Mouse (Mus musculus): ENCODE measurements around the gene Syt2. TPM values are rescaled to one million over a fixed set of nuclear protein-coding genes. Genes with fewer than 3 reads are reported as not detected.

The Syt2 gene
- total RNA-seq, 2 experiments from 2014 or later, result 0.04 to 0.29 TPM

DNA sequence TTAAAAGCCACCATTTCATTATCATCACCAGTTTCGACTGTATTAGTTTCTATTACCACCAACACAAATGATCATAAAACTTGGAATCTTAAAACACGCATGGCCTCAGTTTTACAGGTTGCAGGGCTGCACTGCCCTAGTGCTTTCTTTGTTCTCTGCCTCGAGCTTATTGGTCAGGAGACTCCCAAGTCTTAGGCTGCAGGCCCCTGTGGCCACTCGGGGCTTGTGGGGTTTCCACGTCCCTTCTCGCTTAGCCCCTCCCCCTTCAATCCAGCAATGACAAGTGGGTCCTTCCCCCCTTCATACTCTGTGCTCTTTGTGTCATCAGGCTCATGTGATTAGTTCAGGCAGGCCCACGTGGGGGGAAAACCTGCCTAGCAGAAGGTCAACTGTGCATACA is 141.6 kb downstream of the Syt2 start:
- intact Hi-C loops (cut with DNase I; ENCODE audit: low total_unique reads), result no loop called here
- DNase-seq, result no peak

DNA sequence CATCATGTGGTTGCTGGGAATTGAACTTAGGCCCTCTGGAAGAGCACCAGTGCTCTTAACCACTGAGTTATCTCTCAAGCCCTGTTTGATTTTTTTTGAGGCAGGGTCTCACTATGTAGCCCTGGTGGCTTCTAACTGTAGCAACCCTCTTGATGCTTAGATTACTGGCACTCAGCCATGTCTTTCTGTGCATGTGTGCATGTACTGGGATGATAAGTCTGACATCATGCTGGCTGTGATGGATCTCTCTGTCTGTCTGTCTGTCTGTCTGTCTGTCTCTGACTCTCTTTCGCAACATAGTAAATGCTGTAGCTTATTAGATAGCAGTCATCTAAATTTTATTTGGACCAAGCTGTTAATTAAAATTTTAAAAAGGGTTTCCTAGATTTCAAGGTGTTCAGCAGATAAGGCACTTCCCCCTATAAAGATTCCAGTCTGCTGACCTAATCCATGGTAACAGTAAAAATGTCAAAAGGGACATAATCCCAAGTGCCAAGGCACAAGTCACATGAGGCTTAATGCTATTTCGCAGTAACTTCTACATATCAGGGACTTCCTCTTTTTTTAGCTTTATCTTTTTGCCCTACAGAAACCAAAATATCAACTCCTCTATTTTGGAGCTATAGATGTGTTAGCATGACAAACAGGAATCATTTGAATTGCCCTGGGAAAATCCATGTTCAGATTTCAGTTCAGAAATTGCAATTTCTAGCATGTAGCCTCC is 144.4 kb downstream of the Syt2 start:
- intact Hi-C loops (cut with DNase I; ENCODE audit: low total_unique reads), result no loop called here
- no peak for DNase-seq

DNA sequence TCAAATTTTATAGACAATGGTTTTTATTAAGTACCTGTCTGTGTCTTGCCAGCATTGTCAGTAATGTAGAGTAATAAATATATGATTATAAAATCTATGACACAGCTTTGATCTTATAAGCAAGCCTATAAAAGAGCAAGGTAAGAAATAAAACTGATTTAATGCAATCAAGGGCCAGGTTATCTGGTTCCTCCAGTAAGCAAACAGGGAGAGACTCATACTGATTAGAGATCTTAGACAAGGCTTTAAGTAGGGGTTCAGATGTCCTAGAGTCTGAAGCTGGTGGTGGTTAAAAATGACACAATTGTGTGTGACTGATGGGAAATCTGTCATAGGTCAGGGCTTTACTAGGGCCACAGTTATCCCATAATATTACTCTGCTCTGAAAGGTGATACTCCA is 145.0 kb downstream of the Syt2 start:
- no peak for DNase-seq
- intact Hi-C loops (cut with DNase I; ENCODE audit: low total_unique reads), result no loop called here

DNA sequence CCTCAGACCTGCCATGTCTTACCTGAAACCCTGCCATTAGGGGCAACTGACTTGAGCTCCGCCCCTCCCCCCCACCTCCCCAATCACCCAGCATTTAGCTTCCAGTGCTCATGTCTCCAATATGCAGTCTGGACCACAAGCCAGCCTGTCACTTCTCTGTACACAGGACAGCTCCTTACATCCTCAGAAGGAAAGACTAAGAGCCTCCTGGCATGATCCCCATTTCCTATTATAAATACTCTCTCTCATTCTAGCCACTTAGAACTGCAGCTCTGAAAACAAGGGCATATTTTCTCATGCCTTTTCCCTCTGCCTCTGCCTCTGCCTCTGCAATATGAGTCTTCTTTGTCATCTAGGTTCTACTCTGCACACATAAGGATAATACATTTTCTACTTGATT is 149.6 kb downstream of the Syt2 start:
- DNase-seq, result no peak
- intact Hi-C loops (cut with DNase I; ENCODE audit: low total_unique reads), result no loop called here

DNA sequence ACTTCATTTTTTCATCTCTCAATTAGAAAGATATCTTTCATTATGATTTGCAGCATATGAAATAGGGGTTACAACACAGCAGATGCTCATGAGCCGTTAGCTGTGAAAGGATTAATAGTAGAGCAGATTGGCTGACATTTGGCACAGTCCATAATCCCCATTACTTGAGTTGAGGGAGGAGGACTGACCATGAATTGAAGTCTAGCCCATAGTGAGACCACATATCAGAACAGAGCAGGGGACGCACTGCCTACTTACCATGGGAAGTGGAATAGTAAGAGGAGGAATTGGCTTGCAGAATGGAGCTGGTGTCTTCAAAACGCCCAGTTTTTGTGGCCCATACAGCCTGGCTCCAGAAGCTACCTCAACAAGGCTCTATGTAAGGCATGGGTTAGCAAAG is 150.1 kb downstream of the Syt2 start:
- no peak for DNase-seq
- intact Hi-C loops (cut with DNase I; ENCODE audit: low total_unique reads), result no loop called here

DNA sequence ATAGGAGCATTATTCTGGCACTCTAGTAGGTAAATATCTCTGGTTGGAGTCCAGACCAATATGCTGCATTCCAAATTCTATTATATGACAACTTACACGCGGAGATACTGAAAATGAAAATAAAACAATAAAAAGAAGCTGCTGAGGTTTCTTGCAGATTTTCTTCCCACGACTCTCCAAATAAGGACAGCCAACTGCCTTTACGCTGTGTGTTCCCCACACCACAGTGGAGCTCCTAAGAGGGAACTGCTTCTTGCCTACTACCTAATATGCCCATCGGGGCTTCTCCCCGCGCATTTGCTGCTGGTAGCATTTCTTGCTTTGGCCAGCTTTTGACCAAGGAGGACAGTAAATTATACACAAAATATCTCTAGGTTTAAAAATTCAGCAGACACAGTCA is 155.3 kb downstream of the Syt2 start:
- intact Hi-C loops (cut with DNase I; ENCODE audit: low total_unique reads), result no loop called here
- no peak for DNase-seq

DNA sequence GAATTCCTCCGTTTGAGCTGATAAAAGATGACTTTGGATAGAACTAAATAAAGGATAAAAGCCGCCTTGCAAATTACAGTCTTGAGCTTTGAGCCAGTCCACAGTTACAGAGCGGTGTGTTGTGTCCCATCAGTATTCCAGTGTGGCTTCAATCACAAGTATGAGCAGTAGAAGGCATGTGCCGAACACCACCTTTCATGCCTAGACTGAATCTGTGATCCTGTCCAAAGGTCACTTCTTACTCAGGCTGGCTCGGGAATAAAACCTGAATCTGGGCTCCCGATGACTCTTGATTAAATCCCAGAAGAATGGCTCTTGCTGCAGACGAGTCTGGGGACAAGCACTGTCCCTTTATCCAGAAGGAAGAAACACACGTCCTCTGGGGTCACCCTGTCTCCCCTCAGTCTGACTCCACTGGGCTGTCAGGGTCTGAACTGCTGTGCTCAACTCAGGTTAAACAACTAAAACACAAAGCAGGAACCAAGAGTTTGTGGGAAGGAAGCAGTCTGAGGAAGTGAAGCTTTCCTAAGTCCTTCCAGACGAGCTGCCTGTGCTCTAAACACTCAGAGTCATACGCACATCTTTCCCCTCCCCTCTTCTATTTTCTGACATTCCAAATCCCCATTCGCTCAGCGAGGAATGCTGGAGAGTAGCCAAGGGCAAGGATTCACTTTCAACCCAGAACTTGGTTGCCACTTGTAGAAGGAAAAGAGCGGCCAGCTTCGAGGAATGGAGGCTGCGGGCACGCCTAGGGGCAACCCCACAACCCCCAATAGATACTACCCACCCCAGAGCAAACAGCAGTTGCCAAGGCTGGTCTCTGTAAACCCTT is 157.0 kb downstream of the Syt2 start:
- peak; percentile 72 for DNase-seq
- intact Hi-C loops (cut with DNase I; ENCODE audit: low total_unique reads), result no loop called here

DNA sequence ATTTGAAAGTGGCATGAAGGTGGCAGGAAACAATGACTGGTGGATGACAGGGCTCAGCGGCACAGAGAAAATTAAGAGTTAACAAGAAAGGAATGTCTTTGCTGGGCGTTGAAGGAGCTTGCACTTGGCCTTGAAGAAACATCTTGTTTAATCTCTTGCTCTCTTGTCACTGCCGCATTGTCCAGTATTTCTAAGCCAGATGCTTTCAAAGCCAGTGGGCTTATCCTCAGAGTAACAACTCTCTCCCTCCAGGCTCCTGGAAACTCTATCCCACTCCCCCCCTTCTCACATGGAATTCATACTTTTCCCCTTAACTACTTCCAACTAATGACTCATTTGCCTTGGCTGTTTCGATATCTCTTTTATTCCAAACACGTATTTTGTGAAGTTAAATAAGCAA is 157.9 kb downstream of the Syt2 start:
- DNase-seq, result no peak
- intact Hi-C loops (cut with DNase I; ENCODE audit: low total_unique reads), result no loop called here

DNA sequence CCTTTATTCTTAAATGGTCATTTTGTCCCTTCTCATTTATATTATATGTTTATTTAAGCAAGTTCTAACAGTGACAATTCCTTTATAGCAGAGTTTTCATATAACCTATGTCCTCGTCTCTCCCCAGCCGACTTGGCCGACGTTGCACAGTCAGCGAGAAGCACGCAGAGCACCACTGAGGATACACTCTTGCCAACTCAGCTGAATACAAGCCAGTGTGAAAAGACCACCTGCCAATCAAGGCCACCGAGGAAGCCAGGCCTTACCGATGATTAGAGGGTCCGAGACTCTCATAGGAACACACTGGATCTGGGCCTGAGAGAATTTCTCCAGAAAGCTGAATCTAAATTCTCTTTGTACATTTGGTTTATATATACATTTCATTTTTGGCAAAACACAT is 159.0 kb downstream of the Syt2 start:
- DNase-seq, result no peak
- intact Hi-C loops (cut with DNase I; ENCODE audit: low total_unique reads), result no loop called here

Small RNA genes within 50 kb of the gene (microRNA-seq; reads per million reads assigned to microRNA genes)
- 0 reads per million in 2 experiments for gene Gm22232

Other genes with a start within 250 kb of the Syt2 start
- gene Cyb5r1, start 241.1 kb upstream of the Syt2 start, total RNA-seq (2021), result 100 to 1,000 TPM; 109 to 120 TPM
- 100 to 1,000 TPM; 121 to 123 TPM for gene Adipor1, start 231.3 kb upstream of the Syt2 start, total RNA-seq (2021)
- 10 to 100 TPM in 1 of 2 experiments, 1 to 10 TPM in 1; 9.3 to 10.5 TPM for gene Klhl12, start 191.1 kb upstream of the Syt2 start, total RNA-seq (2021)
- 1 to 10 TPM; 5.7 to 6.7 TPM for gene Rabif, start 152.0 kb upstream of the Syt2 start, total RNA-seq (2021)
- not detected for gene Mgat4e, start 97.0 kb upstream of the Syt2 start, total RNA-seq (2021)
- 10 to 100 TPM; 16.6 to 17.0 TPM for gene Kdm5b, start 86.5 kb upstream of the Syt2 start, total RNA-seq (2021)

Measured in gastrocnemius, postnatal 14 days (tissue).